Comparison of ENCODE assay signal across 19 mouse cellular contexts in genomic region chr19:38578554-38579146, GRCm38 (mm10).
A peak's percentile ranks its signal among the peaks of the same experiment; 100 is the strongest.
DNase-seq lines count a peak whose midpoint lies in the region; ATAC-seq and TF ChIP-seq lines count a peak whose summit lies in the region.
"Had no signal": no experiment of that assay in that cellular context is flagged by ENCODE, and none has a peak within 500 bp of the region (broad histone marks: within the 10 kb centered on the region; RNA-seq: fewer than 3 reads in every experiment).

No protein-coding gene starts in this region.

- DNase-seq in adrenal gland, postnatal 14 days, result peak; percentile 36
- DNase-seq in adrenal gland, postnatal 4 days (ENCODE audit: low spot score in 2 of 2), result no peak
- peak; percentile 24 for DNase-seq in midbrain, postnatal 0 days (ENCODE audit: low spot score)
- DNase-seq in stomach, postnatal 0 days (ENCODE audit: low spot score), result no peak
- no peak for DNase-seq in testis, postnatal 10 days (ENCODE audit: low spot score)
- DNase-seq: cerebellum, adult 11 months; cerebellum, postnatal 36 days; gastrocnemius, postnatal 36 days; kidney, adult 11 months; kidney, postnatal 14 days; layer of hippocampus, adult 9-11 months; retina, postnatal 1 day had no signal

- no peak for ATAC-seq in hindbrain, embryonic 15.5 days (ENCODE audit: low FRiP score, low read depth)
- ATAC-seq in hindbrain, embryonic 13.5 days (ENCODE audit: low FRiP score), result no peak
- no peak for ATAC-seq in midbrain, postnatal 0 days (ENCODE audit: low FRiP score)
- no peak for ATAC-seq in midbrain, embryonic 13.5 days
- ATAC-seq in stomach, postnatal 0 days (ENCODE audit: low FRiP score, low TSS enrichment), result peak; percentile 57; the same call in 1 of the 2 replicates
- ATAC-seq: liver, embryonic 12.5 days had no signal

- WGBS in hindbrain, embryonic 15.5 days, result 58% methylated on average over 8 of the region's 8 CpGs
- 54% methylated on average over 8 of the region's 8 CpGs for WGBS in hindbrain, embryonic 13.5 days
- 46% methylated on average over 8 of the region's 8 CpGs for WGBS in midbrain, postnatal 0 days
- WGBS in midbrain, embryonic 13.5 days, result 44% methylated on average over 8 of the region's 8 CpGs
- 11% methylated on average over 8 of the region's 8 CpGs for WGBS in stomach, postnatal 0 days

- TF ChIP-seq CTCF in midbrain, postnatal 0 days (IDR thresholded peaks at IDR 0.05), result 0 out of 2 replicates have a peak, but pooled peaks have one; percentile 11
- TF ChIP-seq CTCF in stomach, postnatal 0 days (IDR thresholded peaks at IDR 0.05; ENCODE audit: low read depth), result peak; percentile 54

- H3K4me3 ChIP-seq in hindbrain, embryonic 15.5 days, result no peak overlapping the region
- H3K4me3 ChIP-seq in hindbrain, embryonic 13.5 days, result no peak overlapping the region
- no peak overlapping the region for H3K4me3 ChIP-seq in midbrain, postnatal 0 days (ENCODE audit: low read depth, low read length)
- no peak overlapping the region for H3K4me3 ChIP-seq in midbrain, embryonic 13.5 days (replicated peaks)
- no peak overlapping the region; the same call in 1 of the 2 replicates for H3K4me3 ChIP-seq in stomach, postnatal 0 days (ENCODE audit: low read depth, low read length)
- H3K4me3 ChIP-seq: embryonic facial prominence, embryonic 13.5 days; heart, embryonic 15.5 days; liver, embryonic 12.5 days had no signal

- 0 out of 2 replicates have a peak, but pooled peaks cover 11% of the 10 kb centered on the region for H3K4me1 ChIP-seq in hindbrain, embryonic 15.5 days (replicated peaks)
- peaks cover 5% of the 10 kb centered on the region; the same call in 1 of the 2 replicates for H3K4me1 ChIP-seq in hindbrain, embryonic 13.5 days (replicated peaks)
- no peaks in the 10 kb centered on the region for H3K4me1 ChIP-seq in midbrain, postnatal 0 days (ENCODE audit: insufficient read depth, low read length)
- H3K4me1 ChIP-seq in midbrain, embryonic 13.5 days (replicated peaks), result no peaks in the 10 kb centered on the region
- H3K4me1 ChIP-seq in stomach, postnatal 0 days (replicated peaks; ENCODE audit: control insufficient read depth, insufficient read depth), result no peaks in the 10 kb centered on the region; the same call in 1 of the 2 replicates
- H3K4me1 ChIP-seq: liver, embryonic 12.5 days had no signal

- TF ChIP-seq EP300 in stomach, postnatal 0 days (optimal IDR thresholded peaks at IDR 0.05), result no peak

- no peak overlapping the region for H3K4me2 ChIP-seq in hindbrain, embryonic 15.5 days
- H3K4me2 ChIP-seq in hindbrain, embryonic 13.5 days, result no peak overlapping the region
- no peak overlapping the region for H3K4me2 ChIP-seq in midbrain, postnatal 0 days (ENCODE audit: low read depth, low read length, poor library complexity, severe bottlenecking)
- H3K4me2 ChIP-seq in midbrain, embryonic 13.5 days (replicated peaks), result no peak overlapping the region
- H3K4me2 ChIP-seq in stomach, postnatal 0 days (replicated peaks; ENCODE audit: low read depth), result peak overlapping the region; percentile 38
- H3K4me2 ChIP-seq: embryonic facial prominence, embryonic 13.5 days; heart, embryonic 15.5 days; liver, embryonic 12.5 days had no signal

- no peaks in the 10 kb centered on the region for H3K36me3 ChIP-seq in hindbrain, embryonic 15.5 days
- H3K36me3 ChIP-seq in hindbrain, embryonic 13.5 days, result no peaks in the 10 kb centered on the region
- H3K36me3 ChIP-seq in midbrain, postnatal 0 days (ENCODE audit: insufficient read depth, low read length), result no peaks in the 10 kb centered on the region
- no peaks in the 10 kb centered on the region for H3K36me3 ChIP-seq in midbrain, embryonic 13.5 days
- no peaks in the 10 kb centered on the region for H3K36me3 ChIP-seq in stomach, postnatal 0 days (ENCODE audit: control insufficient read depth, insufficient read depth, low read length)
- H3K36me3 ChIP-seq: embryonic facial prominence, embryonic 13.5 days; heart, embryonic 15.5 days; liver, embryonic 12.5 days had no signal

- H3K27me3 ChIP-seq in hindbrain, embryonic 15.5 days, result no peaks in the 10 kb centered on the region
- H3K27me3 ChIP-seq in hindbrain, embryonic 13.5 days, result no peaks in the 10 kb centered on the region
- H3K27me3 ChIP-seq in midbrain, postnatal 0 days (ENCODE audit: insufficient read depth, low read length), result no peaks in the 10 kb centered on the region
- H3K27me3 ChIP-seq in midbrain, embryonic 13.5 days, result no peaks in the 10 kb centered on the region
- no peaks in the 10 kb centered on the region for H3K27me3 ChIP-seq in stomach, postnatal 0 days (ENCODE audit: control insufficient read depth, insufficient read depth, low read length)
- H3K27me3 ChIP-seq: CH12.LX; embryonic facial prominence, embryonic 13.5 days; heart, embryonic 15.5 days; liver, embryonic 12.5 days had no signal

- no peak overlapping the region for H3K9ac ChIP-seq in hindbrain, embryonic 15.5 days
- no peak overlapping the region for H3K9ac ChIP-seq in hindbrain, embryonic 13.5 days
- no peak overlapping the region for H3K9ac ChIP-seq in midbrain, postnatal 0 days (replicated peaks; ENCODE audit: low read length, poor library complexity, severe bottlenecking)
- no peak overlapping the region for H3K9ac ChIP-seq in midbrain, embryonic 13.5 days (replicated peaks)
- no peak overlapping the region for H3K9ac ChIP-seq in stomach, postnatal 0 days (ENCODE audit: low read length)
- H3K9ac ChIP-seq: embryonic facial prominence, embryonic 13.5 days; heart, embryonic 15.5 days; liver, embryonic 12.5 days had no signal

- no peaks in the 10 kb centered on the region for H3K9me3 ChIP-seq in hindbrain, embryonic 15.5 days
- no peaks in the 10 kb centered on the region for H3K9me3 ChIP-seq in hindbrain, embryonic 13.5 days
- H3K9me3 ChIP-seq in midbrain, postnatal 0 days (ENCODE audit: low read length), result no peaks in the 10 kb centered on the region
- H3K9me3 ChIP-seq in midbrain, embryonic 13.5 days, result no peaks in the 10 kb centered on the region
- H3K9me3 ChIP-seq in stomach, postnatal 0 days (ENCODE audit: control insufficient read depth, low read length), result no peaks in the 10 kb centered on the region
- H3K9me3 ChIP-seq: embryonic facial prominence, embryonic 13.5 days; heart, embryonic 15.5 days; liver, embryonic 12.5 days had no signal

- 0 out of 2 replicates have a peak overlapping the region, but pooled peaks have one; percentile 25 for H3K27ac ChIP-seq in hindbrain, embryonic 15.5 days (replicated peaks)
- H3K27ac ChIP-seq in hindbrain, embryonic 13.5 days, result no peak overlapping the region
- H3K27ac ChIP-seq in midbrain, postnatal 0 days (ENCODE audit: low read depth, low read length), result no peak overlapping the region
- no peak overlapping the region for H3K27ac ChIP-seq in midbrain, embryonic 13.5 days
- peak overlapping the region; percentile 37; the same call in 1 of the 2 replicates for H3K27ac ChIP-seq in stomach, postnatal 0 days (replicated peaks)
- H3K27ac ChIP-seq: embryonic facial prominence, embryonic 13.5 days; heart, embryonic 15.5 days; liver, embryonic 12.5 days had no signal

Comparison
In these comparisons a context has a peak if more than half of its experiments do, and no peak if none do; other contexts are left out.
1. DNase-seq: peak in adrenal gland, postnatal 14 days (single experiment) and midbrain, postnatal 0 days (single experiment); none in adrenal gland, postnatal 4 days (0 of 2), stomach, postnatal 0 days (single experiment) and testis, postnatal 10 days (single experiment).
2. H3K27ac ChIP-seq: peak in hindbrain, embryonic 15.5 days (single experiment) and stomach, postnatal 0 days (single experiment); none in hindbrain, embryonic 13.5 days (single experiment), midbrain, postnatal 0 days (single experiment) and midbrain, embryonic 13.5 days (single experiment).